Mouse (Mus musculus): Measurements from ENCODE around the gene Cblc. TPM values are rescaled to one million over a fixed set of nuclear protein-coding genes. Genes with fewer than 3 reads are reported as not detected.

Gene Cblc
- polyA plus RNA-seq, 2 experiments = 5.9 to 8.6 TPM

DNA sequence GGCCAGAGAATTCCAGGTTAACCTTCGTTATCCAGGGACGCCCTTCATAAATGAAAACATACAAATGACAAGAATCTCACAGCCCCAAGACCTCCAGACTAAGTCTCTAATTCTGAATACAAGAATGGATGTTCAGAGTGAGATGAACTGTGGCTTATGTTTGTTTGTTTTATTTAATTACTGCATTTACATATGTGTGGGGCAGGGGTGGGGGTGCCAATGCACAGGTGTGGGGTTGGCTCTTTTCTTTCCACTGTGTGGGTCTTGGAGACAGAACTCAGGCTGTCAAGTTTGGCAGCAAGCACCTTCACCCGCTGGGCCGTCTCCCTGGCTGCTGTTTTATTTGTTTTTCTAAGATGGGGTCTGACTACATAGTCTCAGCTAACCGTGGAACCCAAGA, 54.1 kb downstream of the Cblc start:
- no peak overlapping the region for H3K4me3 ChIP-seq (replicated peaks; ENCODE audit: low read length)
- 50% methylated on average over 5 of the region's 5 CpGs for WGBS
- H3K27ac ChIP-seq (replicated peaks; ENCODE audit: low read depth, low read length) = no peak overlapping the region
- no peak overlapping the region for H3K4me2 ChIP-seq (replicated peaks; ENCODE audit: low read depth, low read length, severe bottlenecking)
- no peaks in the 10 kb centered on the region for H3K27me3 ChIP-seq (ENCODE audit: control insufficient read depth, insufficient read depth, low read length)
- H3K9me3 ChIP-seq (ENCODE audit: control insufficient read depth, low read length) = no peaks in the 10 kb centered on the region
- no peak for TF ChIP-seq POLR2A (IDR thresholded peaks at IDR 0.05; ENCODE audit: borderline replicate concordance, extremely low read depth, insufficient read depth, insufficient read length)
- no peak for DNase-seq (ENCODE audit: low spot score)
- H3K36me3 ChIP-seq (ENCODE audit: control insufficient read depth, insufficient read depth, low read length) = peaks cover 19% of the 10 kb centered on the region
- no peak overlapping the region for H3K9ac ChIP-seq (ENCODE audit: low read depth, low read length, severe bottlenecking)
- H3K4me1 ChIP-seq (ENCODE audit: control insufficient read depth, insufficient read depth, low read length) = peaks cover 19% of the 10 kb centered on the region
- ATAC-seq (ENCODE audit: low FRiP score, low read depth) = no peak

- peaks cover 29% of the 10 kb centered on the region for H3K36me3 ChIP-seq (ENCODE audit: control insufficient read depth, insufficient read depth, low read length)
- DNase-seq (ENCODE audit: low spot score) = no peak
Measured at GRCm38 (mm10) chr7:19741329-19742031, 55.1 kb downstream of the Cblc start.

DNA sequence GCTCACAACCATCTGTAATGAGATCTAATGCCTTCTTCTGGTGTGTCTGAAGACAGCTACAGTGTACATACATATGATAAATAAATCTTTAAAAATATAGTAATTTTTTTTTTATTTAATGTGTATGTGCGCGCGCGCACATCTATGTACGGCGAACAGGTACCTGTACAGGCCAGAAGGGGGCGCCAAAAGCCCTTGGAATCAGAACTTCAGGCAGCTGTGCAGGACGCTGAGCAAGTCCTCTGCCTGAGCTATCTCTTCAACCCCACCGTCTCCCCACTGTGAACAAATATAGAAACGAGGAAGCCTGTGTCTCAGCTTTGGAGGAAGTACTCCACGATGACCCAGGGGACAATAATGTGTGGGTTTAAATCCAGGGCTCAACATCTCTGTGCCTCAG, 56.3 kb downstream of the Cblc start:
- Histone ChIP-seq H3K4me1 (ENCODE audit: control insufficient read depth, insufficient read depth, low read length) (peaks cover 8% of the 10 kb centered on the region; the same call in 1 of the 2 replicates), H3K9me3 (ENCODE audit: control insufficient read depth, low read length) (no peaks in the 10 kb centered on the region), H3K4me3 (replicated peaks; ENCODE audit: low read length) (no peak overlapping the region), H3K27me3 (ENCODE audit: control insufficient read depth, insufficient read depth, low read length) (no peaks in the 10 kb centered on the region), H3K36me3 (ENCODE audit: control insufficient read depth, insufficient read depth, low read length) (peaks cover 34% of the 10 kb centered on the region), H3K27ac (replicated peaks; ENCODE audit: low read depth, low read length) (no peak overlapping the region), H3K9ac (ENCODE audit: low read depth, low read length, severe bottlenecking) (no peak overlapping the region), H3K4me2 (replicated peaks; ENCODE audit: low read depth, low read length, severe bottlenecking) (no peak overlapping the region)
- WGBS = 90% methylated on average over 11 of the region's 11 CpGs
- DNase-seq (ENCODE audit: low spot score) (no peak), ATAC-seq (ENCODE audit: low FRiP score, low read depth) (no peak)
- no peak for TF ChIP-seq POLR2A (IDR thresholded peaks at IDR 0.05; ENCODE audit: borderline replicate concordance, extremely low read depth, insufficient read depth, insufficient read length)

More at GRCm38 (mm10) chr7:19741329-19742031, 55.1 kb downstream of the Cblc start:
- ATAC-seq (ENCODE audit: low FRiP score, low read depth) = no peak
- Histone ChIP-seq H3K4me3 (replicated peaks; ENCODE audit: low read length) (no peak overlapping the region), H3K4me2 (replicated peaks; ENCODE audit: low read depth, low read length, severe bottlenecking) (no peak overlapping the region), H3K27ac (replicated peaks; ENCODE audit: low read depth, low read length) (no peak overlapping the region), H3K4me1 (ENCODE audit: control insufficient read depth, insufficient read depth, low read length) (peaks cover 9% of the 10 kb centered on the region), H3K9me3 (ENCODE audit: control insufficient read depth, low read length) (no peaks in the 10 kb centered on the region), H3K9ac (ENCODE audit: low read depth, low read length, severe bottlenecking) (no peak overlapping the region), H3K27me3 (ENCODE audit: control insufficient read depth, insufficient read depth, low read length) (no peaks in the 10 kb centered on the region)
- WGBS = 17% methylated on average over 8 of the region's 8 CpGs
- no peak for TF ChIP-seq POLR2A (IDR thresholded peaks at IDR 0.05; ENCODE audit: borderline replicate concordance, extremely low read depth, insufficient read depth, insufficient read length)

DNA sequence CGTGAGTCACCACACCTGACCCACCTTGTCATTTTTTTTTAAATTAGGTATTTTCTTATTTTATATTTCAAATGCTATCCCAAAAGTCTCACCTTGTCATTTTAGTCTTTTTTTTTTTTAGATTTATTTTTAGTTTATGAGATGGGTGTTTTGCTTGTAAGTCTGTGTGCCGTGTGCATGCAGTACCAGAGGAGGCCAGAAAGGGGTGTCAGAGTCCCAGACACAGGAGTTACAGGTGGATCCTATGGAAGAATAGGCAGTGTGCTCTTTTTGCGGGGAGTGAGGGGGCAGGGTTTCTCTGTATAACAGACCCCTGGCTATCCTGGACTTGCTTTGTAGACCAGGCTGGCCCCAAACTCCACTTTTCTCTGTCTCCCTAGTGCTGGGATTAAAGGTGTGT, 57.8 kb downstream of the Cblc start:
- Histone ChIP-seq H3K27ac (replicated peaks; ENCODE audit: low read depth, low read length) (no peak overlapping the region), H3K27me3 (ENCODE audit: control insufficient read depth, insufficient read depth, low read length) (no peaks in the 10 kb centered on the region), H3K4me1 (ENCODE audit: control insufficient read depth, insufficient read depth, low read length) (peaks cover 4% of the 10 kb centered on the region; the same call in 1 of the 2 replicates), H3K9ac (ENCODE audit: low read depth, low read length, severe bottlenecking) (no peak overlapping the region), H3K36me3 (ENCODE audit: control insufficient read depth, insufficient read depth, low read length) (peaks cover 39% of the 10 kb centered on the region), H3K4me3 (replicated peaks; ENCODE audit: low read length) (no peak overlapping the region), H3K4me2 (replicated peaks; ENCODE audit: low read depth, low read length, severe bottlenecking) (no peak overlapping the region), H3K9me3 (ENCODE audit: control insufficient read depth, low read length) (no peaks in the 10 kb centered on the region)
- DNase-seq (ENCODE audit: low spot score) (no peak), ATAC-seq (ENCODE audit: low FRiP score, low read depth) (no peak)
- TF ChIP-seq POLR2A (IDR thresholded peaks at IDR 0.05; ENCODE audit: borderline replicate concordance, extremely low read depth, insufficient read depth, insufficient read length) = no peak
- 87% methylated on average over 3 of the region's 3 CpGs for WGBS

DNA sequence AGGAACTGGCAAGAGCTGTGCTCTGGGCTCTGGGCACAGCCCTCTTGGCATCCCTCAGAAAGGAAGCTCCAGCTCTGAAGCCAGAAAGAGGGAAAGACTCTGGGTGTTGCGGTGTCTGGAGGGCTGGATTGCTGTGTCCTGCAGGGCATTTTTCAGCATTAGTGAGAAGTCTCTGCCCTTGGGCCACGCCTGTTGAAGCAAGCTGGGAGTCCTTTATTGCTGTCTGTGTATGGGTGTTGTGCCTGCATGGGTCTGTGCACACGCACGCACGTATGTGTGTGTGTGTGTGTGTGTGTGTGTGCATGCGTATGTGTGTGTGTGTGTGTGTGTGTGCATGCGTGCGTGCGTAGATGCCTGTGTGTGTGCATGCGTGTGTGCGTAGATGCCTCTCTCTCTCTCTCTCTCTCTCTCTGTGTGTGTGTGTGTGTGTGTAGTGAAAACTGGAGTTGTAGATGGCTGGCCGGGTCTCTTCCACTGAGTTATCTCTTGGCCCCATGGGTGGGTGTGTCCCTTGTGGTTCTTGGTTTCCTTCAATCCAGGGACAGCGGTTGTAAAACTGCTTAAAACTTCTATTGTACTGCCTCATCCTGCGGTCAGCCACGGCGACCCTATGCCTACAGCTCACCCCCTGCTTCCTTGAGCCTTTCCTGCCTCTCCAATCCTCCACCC, 60.1 kb downstream of the Cblc start:
- TF ChIP-seq POLR2A (IDR thresholded peaks at IDR 0.05; ENCODE audit: borderline replicate concordance, extremely low read depth, insufficient read depth, insufficient read length) = no peak
- ATAC-seq (ENCODE audit: low FRiP score, low read depth) = no peak
- Histone ChIP-seq H3K9me3 (ENCODE audit: control insufficient read depth, low read length) (no peaks in the 10 kb centered on the region), H3K4me3 (replicated peaks; ENCODE audit: low read length) (no peak overlapping the region), H3K4me2 (replicated peaks; ENCODE audit: low read depth, low read length, severe bottlenecking) (no peak overlapping the region), H3K9ac (ENCODE audit: low read depth, low read length, severe bottlenecking) (no peak overlapping the region), H3K27me3 (ENCODE audit: control insufficient read depth, insufficient read depth, low read length) (no peaks in the 10 kb centered on the region), H3K27ac (replicated peaks; ENCODE audit: low read depth, low read length) (no peak overlapping the region), H3K36me3 (ENCODE audit: control insufficient read depth, insufficient read depth, low read length) (peaks cover 50% of the 10 kb centered on the region), H3K4me1 (ENCODE audit: control insufficient read depth, insufficient read depth, low read length) (no peaks in the 10 kb centered on the region)
- 89% methylated on average over 15 of the region's 16 CpGs for WGBS
- no peak for DNase-seq (ENCODE audit: low spot score)

Measured in limb, embryonic 14.5 days (tissue).